Mouse (Mus musculus) hindbrain, embryonic 12.5 days (tissue): ENCODE results near the gene Glrx3. TPM values are rescaled to one million over a fixed set of nuclear protein-coding genes. Genes with fewer than 3 reads are reported as not detected.
"Not testable (repeated sequence)": the region's sequence is repeated elsewhere in the genome, so short reads cannot be mapped to it uniquely, and the experiment has no call there.

ENCODE experiments used
- ATAC-seq: fragments of 200-750 bp; cut with Nextera tagmentation; 2 replicates; pipeline ENCODE4 v1.8.0; 2017; ENCODE audit warnings: moderate TSS enrichment; ENCODE audit not compliant: low FRiP score
- H3K27ac ChIP-seq: fragments of 300-500 bp; sonication (generic); 2 replicates; pipeline ENCODE4 v1.5.1; 2016; ENCODE audit warnings: mild to moderate bottlenecking
- H3K27me3 ChIP-seq: fragments of 300-500 bp; sonication (generic); 2 replicates; pipeline ENCODE4 v1.6.1; 2016; ENCODE audit warnings: mild to moderate bottlenecking
- H3K36me3 ChIP-seq: fragments of 300-500 bp; sonication (generic); 2 replicates; pipeline ENCODE4 v1.6.1; 2016; ENCODE audit warnings: mild to moderate bottlenecking
- H3K4me1 ChIP-seq: fragments of 300-500 bp; sonication (generic); 2 replicates; pipeline ENCODE4 v1.6.1; 2016
- H3K4me2 ChIP-seq: fragments of 300-500 bp; sonication (generic); replicated peaks from 2 replicates; pipeline ENCODE4 v1.6.1; 2016; ENCODE audit warnings: mild to moderate bottlenecking
- H3K4me3 ChIP-seq: fragments of 300-500 bp; sonication (generic); 2 replicates; pipeline ENCODE4 v1.5.1; 2016; ENCODE audit warnings: mild to moderate bottlenecking
- H3K9ac ChIP-seq: fragments of 300-500 bp; sonication (generic); 2 replicates; pipeline ENCODE4 v1.6.1; 2016; ENCODE audit warnings: mild to moderate bottlenecking, moderate library complexity
- H3K9me3 ChIP-seq: fragments of 300-500 bp; sonication (generic); replicated peaks from 2 replicates; pipeline ENCODE4 v1.6.1; 2016; ENCODE audit warnings: mild to moderate bottlenecking
- WGBS: fragments of 180-500 bp; shearing (Covaris S2); methylation state at CpG from one replicate; pipeline ENCODE4 v1.1.7; 2016; 5-methylcytosine and 5-hydroxymethylcytosine counted together
- polyA plus RNA-seq: library from polyadenylated mRNA; unstranded; fragments of >200 nt; fragmentation: Nextera tagmentation; extraction: Ambion mirVana; gene quantifications from 2 replicates; pipeline ENCODE4 v1.2.1, GENCODE M21; 2016

Gene Glrx3
- polyA plus RNA-seq, 1 experiment from 2014 or later, result 262 TPM

- H3K36me3 ChIP-seq, result no peaks in the 10 kb centered on the region
- no peak overlapping the region for H3K9ac ChIP-seq
- no peak overlapping the region for H3K4me3 ChIP-seq
- 53% methylated on average over 13 of the region's 13 CpGs for WGBS
- no peak overlapping the region for H3K27ac ChIP-seq
- H3K4me1 ChIP-seq, result peaks cover 13% of the 10 kb centered on the region
- no peaks in the 10 kb centered on the region for H3K27me3 ChIP-seq
- ATAC-seq, result no peak
- H3K4me2 ChIP-seq, result no peak overlapping the region
- no peaks in the 10 kb centered on the region for H3K9me3 ChIP-seq
Measured at GRCm38 (mm10) chr7:137431769-137432603, 5.4 kb upstream of the Glrx3 start.

GRCm38 (mm10) chr7:137436901-137437300 lies 513 bp upstream of the Glrx3 start:
- H3K36me3 ChIP-seq, result no peaks in the 10 kb centered on the region
- H3K4me3 ChIP-seq, result peak overlapping the region; percentile 95
- no peak overlapping the region for H3K27ac ChIP-seq
- H3K9me3 ChIP-seq, result no peaks in the 10 kb centered on the region
- 0 out of 2 replicates have a peak, but pooled peaks have one; percentile 12 for ATAC-seq
- WGBS, result 80% methylated on average over 6 of the region's 6 CpGs
- H3K9ac ChIP-seq, result no peak overlapping the region
- H3K4me1 ChIP-seq, result peaks cover 31% of the 10 kb centered on the region
- H3K27me3 ChIP-seq, result no peaks in the 10 kb centered on the region
- peak overlapping the region; percentile 70 for H3K4me2 ChIP-seq

DNA sequence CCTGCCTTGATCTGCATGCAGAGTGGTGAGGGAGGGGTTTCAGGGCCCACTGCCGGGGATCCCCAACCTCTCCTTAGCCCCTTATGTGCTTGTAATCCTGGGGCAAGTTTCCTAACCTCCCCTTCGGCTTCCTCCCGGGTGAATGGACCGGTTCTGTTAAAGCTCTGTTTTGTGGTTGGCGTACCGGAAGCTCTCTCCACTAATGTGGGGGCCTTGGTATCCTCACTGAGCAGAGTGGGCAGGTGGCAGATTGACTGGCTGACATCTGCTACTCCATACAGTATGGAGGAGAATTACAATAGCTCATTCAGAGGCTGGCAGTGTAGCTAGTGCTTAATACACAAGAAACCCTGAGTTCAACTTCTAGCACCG lies 751 bp downstream of the Glrx3 start:
- Histone ChIP-seq H3K36me3 (no peaks in the 10 kb centered on the region), H3K4me1 (peaks cover 21% of the 10 kb centered on the region), H3K9ac (peak overlapping the region; percentile 94), H3K4me3 (peak overlapping the region; percentile 95), H3K4me2 (peak overlapping the region; percentile 70), H3K27ac (peak overlapping the region; percentile 93), H3K9me3 (no peaks in the 10 kb centered on the region), H3K27me3 (no peaks in the 10 kb centered on the region)
- WGBS, result 3% methylated on average over 7 of the region's 7 CpGs
- peak; percentile 79 for ATAC-seq

DNA sequence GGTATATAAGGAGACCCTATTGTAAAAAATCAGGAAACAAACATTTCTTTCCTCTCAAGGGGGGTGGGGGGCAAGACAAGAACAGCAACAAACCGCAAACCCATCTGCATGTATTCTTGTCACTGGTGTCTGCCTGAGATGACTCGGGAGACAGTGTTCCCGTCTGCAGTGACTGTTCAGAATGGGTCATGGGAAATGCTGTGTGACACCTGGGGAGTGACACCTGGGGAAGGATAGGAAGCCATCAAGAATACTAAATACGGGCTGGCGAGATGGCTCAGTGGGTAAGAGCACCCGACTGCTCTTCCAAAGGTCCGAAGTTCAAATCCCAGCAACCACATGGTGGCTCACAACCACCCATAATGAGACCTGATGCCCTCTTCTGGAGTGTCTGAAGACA lies 1.5 kb downstream of the Glrx3 start:
- H3K27ac ChIP-seq, result 0 out of 2 replicates have a peak overlapping the region, but pooled peaks have one; percentile 93
- 84% methylated on average over 7 of the region's 7 CpGs for WGBS

GRCm38 (mm10) chr7:137442951-137443350 lies 5.5 kb downstream of the Glrx3 start:
- Histone ChIP-seq H3K36me3 (peaks cover 16% of the 10 kb centered on the region), H3K4me3 (no peak overlapping the region), H3K27me3 (no peaks in the 10 kb centered on the region), H3K4me1 (peaks cover 16% of the 10 kb centered on the region), H3K4me2 (no peak overlapping the region), H3K27ac (no peak overlapping the region), H3K9ac (no peak overlapping the region), H3K9me3 (no peaks in the 10 kb centered on the region)
- 97% methylated on average over 4 of the region's 4 CpGs for WGBS
- no peak for ATAC-seq

More for the DNA sequence above, 1.5 kb downstream of the Glrx3 start:
- not testable (repeated sequence) for H3K9me3 ChIP-seq, H3K27me3 ChIP-seq, H3K36me3 ChIP-seq, H3K9ac ChIP-seq, ATAC-seq
- Histone ChIP-seq H3K4me1 (peaks cover 21% of the 10 kb centered on the region), H3K4me3 (peak overlapping the region; percentile 95; the same call in 1 of the 2 replicates), H3K4me2 (peak overlapping the region; percentile 70)

DNA sequence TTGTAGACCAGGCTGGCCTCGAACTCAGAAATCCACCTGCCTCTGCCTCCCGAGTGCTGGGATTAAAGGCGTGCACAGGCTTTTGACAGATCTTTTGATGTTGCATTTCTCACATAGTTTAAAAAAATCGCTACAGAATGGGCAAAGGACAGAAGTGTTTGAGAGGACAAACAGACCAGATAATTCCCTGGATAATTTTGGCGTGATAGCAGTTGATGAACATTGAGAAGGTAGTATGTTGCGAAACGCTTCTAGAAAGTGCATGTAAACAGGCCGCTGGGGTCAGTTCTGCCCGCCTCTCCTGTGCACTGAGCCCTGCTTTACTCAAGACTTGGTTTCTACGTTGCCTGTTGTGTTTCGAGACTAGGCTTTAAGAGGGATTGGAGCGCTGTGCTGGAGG lies 7.9 kb downstream of the Glrx3 start:
- WGBS, result 97% methylated on average over 12 of the region's 12 CpGs
- no peak for ATAC-seq
- peaks cover 24% of the 10 kb centered on the region for H3K36me3 ChIP-seq

GRCm38 (mm10) chr7:137461396-137461795 lies 24.0 kb downstream of the Glrx3 start:
- Histone ChIP-seq H3K9me3 (no peaks in the 10 kb centered on the region), H3K36me3 (peaks cover 42% of the 10 kb centered on the region), H3K4me1 (no peaks in the 10 kb centered on the region), H3K4me3 (no peak overlapping the region), H3K27me3 (no peaks in the 10 kb centered on the region), H3K27ac (no peak overlapping the region), H3K9ac (no peak overlapping the region), H3K4me2 (no peak overlapping the region)
- ATAC-seq, result no peak
- WGBS, result 65% methylated on average over 5 of the region's 5 CpGs

More for the DNA sequence above, 7.9 kb downstream of the Glrx3 start:
- Histone ChIP-seq H3K4me1 (no peaks in the 10 kb centered on the region; the same call in 1 of the 2 replicates), H3K27ac (no peak overlapping the region), H3K9me3 (no peaks in the 10 kb centered on the region), H3K4me2 (no peak overlapping the region), H3K9ac (no peak overlapping the region), H3K4me3 (no peak overlapping the region), H3K27me3 (no peaks in the 10 kb centered on the region)

GRCm38 (mm10) chr7:137468174-137468573 lies 30.8 kb downstream of the Glrx3 start:
- no peak overlapping the region for H3K4me2 ChIP-seq
- H3K4me1 ChIP-seq, result no peaks in the 10 kb centered on the region
- H3K9me3 ChIP-seq, result no peaks in the 10 kb centered on the region
- H3K36me3 ChIP-seq, result peaks cover 52% of the 10 kb centered on the region
- H3K27me3 ChIP-seq, result no peaks in the 10 kb centered on the region
- ATAC-seq, result no peak
- WGBS, result 75% methylated on average over 4 of the region's 4 CpGs
- no peak overlapping the region for H3K9ac ChIP-seq
- H3K27ac ChIP-seq, result no peak overlapping the region
- no peak overlapping the region for H3K4me3 ChIP-seq

GRCm38 (mm10) chr7:137471431-137472120 lies 34.2 kb downstream of the Glrx3 start:
- Histone ChIP-seq H3K4me1 (no peaks in the 10 kb centered on the region), H3K9me3 (no peaks in the 10 kb centered on the region), H3K27me3 (no peaks in the 10 kb centered on the region), H3K27ac (no peak overlapping the region), H3K4me3 (no peak overlapping the region), H3K36me3 (peaks cover 26% of the 10 kb centered on the region), H3K9ac (no peak overlapping the region), H3K4me2 (no peak overlapping the region)
- 58% methylated on average over 7 of the region's 7 CpGs for WGBS
- ATAC-seq, result peak; percentile 52; the same call in 1 of the 2 replicates

DNA sequence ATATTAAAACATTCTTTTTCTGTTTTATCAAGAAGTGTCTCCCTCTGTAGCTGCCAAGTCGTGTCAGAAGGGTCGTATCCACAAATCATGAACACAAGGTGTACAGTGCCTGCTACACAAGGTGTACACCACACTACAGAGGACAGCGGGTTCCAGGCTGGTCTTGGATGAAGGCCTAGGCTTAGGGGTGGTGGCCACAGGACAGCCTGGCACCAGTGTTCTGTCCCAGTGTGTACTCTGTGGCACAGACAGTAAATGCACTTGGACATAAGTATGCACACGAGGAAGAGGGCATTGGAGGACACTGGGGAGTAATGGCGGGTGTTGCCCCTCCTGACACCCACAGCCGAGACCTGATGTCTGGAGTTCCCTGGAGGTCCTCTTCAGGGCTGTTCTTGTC lies 34.7 kb downstream of the Glrx3 start:
- peak; percentile 32; the same call in 1 of the 2 replicates for ATAC-seq
- H3K4me3 ChIP-seq, result no peak overlapping the region

DNA sequence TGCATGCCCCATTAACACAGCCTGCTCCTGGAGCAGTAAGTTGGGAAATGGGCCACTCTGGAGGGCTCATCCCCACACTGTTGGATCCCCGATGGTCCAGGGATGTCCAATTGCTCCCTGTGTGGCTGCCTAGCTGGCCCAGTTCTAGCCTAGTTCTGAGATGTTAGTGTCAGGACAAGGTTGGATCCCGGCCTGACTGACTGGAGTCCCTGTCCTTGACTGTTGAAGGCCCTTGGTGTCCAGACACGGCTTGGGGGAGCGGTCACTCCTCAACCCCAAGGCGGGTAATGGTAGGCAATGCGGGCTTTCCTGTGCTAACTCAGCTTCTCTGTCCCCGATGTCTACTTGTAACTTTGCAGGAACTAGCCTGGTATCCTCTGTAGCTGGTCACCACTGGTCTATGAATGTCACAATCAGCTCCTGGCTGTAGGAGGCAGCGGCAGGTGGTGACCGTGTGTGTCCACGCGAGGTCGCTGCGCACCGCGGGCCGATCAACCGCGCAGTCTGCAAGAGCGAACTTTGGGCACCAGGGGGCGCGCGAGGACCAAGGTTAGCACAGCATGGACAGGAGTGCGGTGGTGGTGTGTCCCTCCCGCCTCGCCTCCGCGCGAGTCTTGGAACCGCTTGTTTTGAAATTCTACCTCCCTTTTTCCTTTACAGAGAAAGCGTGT lies 40.7 kb downstream of the Glrx3 start:
- Histone ChIP-seq H3K4me3 (peak overlapping the region; percentile 21), H3K36me3 (no peaks in the 10 kb centered on the region), H3K27ac (no peak overlapping the region), H3K27me3 (no peaks in the 10 kb centered on the region; the same call in 1 of the 2 replicates), H3K4me1 (no peaks in the 10 kb centered on the region), H3K9me3 (no peaks in the 10 kb centered on the region), H3K4me2 (peak overlapping the region; percentile 48), H3K9ac (peak overlapping the region; percentile 51; the same call in 1 of the 2 replicates)
- ATAC-seq, result peak; percentile 88
- WGBS, result 15% methylated on average over 30 of the region's 30 CpGs

More for the DNA sequence above, 34.7 kb downstream of the Glrx3 start:
- Histone ChIP-seq H3K4me2 (no peak overlapping the region), H3K27ac (no peak overlapping the region), H3K4me1 (no peaks in the 10 kb centered on the region), H3K27me3 (no peaks in the 10 kb centered on the region), H3K9me3 (no peaks in the 10 kb centered on the region), H3K9ac (no peak overlapping the region), H3K36me3 (peaks cover 22% of the 10 kb centered on the region)
- 84% methylated on average over 5 of the region's 6 CpGs for WGBS

DNA sequence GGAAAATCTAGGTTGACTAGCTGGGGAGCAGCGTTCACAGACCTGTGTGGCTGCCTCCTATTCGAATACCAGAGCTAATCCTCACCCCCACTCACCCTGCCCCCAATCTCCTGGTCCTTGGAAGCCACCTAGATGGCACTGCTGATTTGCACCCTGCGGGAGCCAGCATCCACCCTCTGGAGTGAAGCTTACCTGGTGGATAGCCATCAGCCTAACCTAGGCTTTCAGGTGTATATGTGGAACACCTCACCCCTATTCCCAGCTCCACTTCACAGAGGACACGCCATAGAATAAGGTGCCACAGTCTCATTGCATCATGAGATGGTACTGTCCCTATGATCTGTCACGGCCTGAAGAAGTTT lies 41.2 kb downstream of the Glrx3 start:
- no peaks in the 10 kb centered on the region for H3K36me3 ChIP-seq
- no peaks in the 10 kb centered on the region for H3K9me3 ChIP-seq
- no peaks in the 10 kb centered on the region; the same call in 1 of the 2 replicates for H3K27me3 ChIP-seq
- WGBS, result 27% methylated on average over 5 of the region's 5 CpGs
- no peaks in the 10 kb centered on the region for H3K4me1 ChIP-seq
- peak overlapping the region; percentile 51; the same call in 1 of the 2 replicates for H3K9ac ChIP-seq
- ATAC-seq, result peak; percentile 54
- H3K4me3 ChIP-seq, result peak overlapping the region; percentile 21
- peak overlapping the region; percentile 48 for H3K4me2 ChIP-seq
- no peak overlapping the region for H3K27ac ChIP-seq
